Mouse (Mus musculus) stomach, embryonic 14.5 days (tissue): ENCODE results near the gene Trpm3. TPM values are rescaled to one million over a fixed set of nuclear protein-coding genes. Genes with fewer than 3 reads are reported as not detected.

Source experiments
- ATAC-seq: fragments of 200-750 bp; cut with Nextera tagmentation; 2 replicates; pipeline ENCODE4 v1.8.0; 2017; ENCODE audit warnings: low read depth, moderate TSS enrichment; ENCODE audit not compliant: insufficient number of reproducible peaks, insufficient read depth, low FRiP score
- H3K27ac ChIP-seq: fragments of 300-500 bp; sonication (generic); 2 replicates; pipeline ENCODE4 v1.5.1; 2014; ENCODE audit warnings: mild to moderate bottlenecking, low read length, moderate library complexity, mixed read lengths
- H3K27me3 ChIP-seq: fragments of 300-500 bp; sonication (generic); 2 replicates; pipeline ENCODE4 v1.6.1; 2014; ENCODE audit warnings: low read length, control low read depth, mixed read lengths; ENCODE audit not compliant: control insufficient read depth, insufficient read depth
- H3K36me3 ChIP-seq: fragments of 300-500 bp; sonication (generic); 2 replicates; pipeline ENCODE4 v1.6.1; 2014; ENCODE audit warnings: mild to moderate bottlenecking, control low read depth, low read length, moderate library complexity, mixed read lengths; ENCODE audit not compliant: control insufficient read depth, insufficient read depth
- H3K4me1 ChIP-seq: fragments of 300-500 bp; sonication (generic); 2 replicates; pipeline ENCODE4 v1.6.1; 2014; ENCODE audit warnings: low read length, control low read depth, mixed read lengths; ENCODE audit not compliant: control insufficient read depth, insufficient read depth
- H3K4me2 ChIP-seq: fragments of 300-500 bp; sonication (generic); replicated peaks from 2 replicates; pipeline ENCODE4 v1.6.1; 2014; ENCODE audit warnings: low read depth, low read length, control low read depth
- H3K4me3 ChIP-seq: fragments of 300-500 bp; sonication (generic); 2 replicates; pipeline ENCODE4 v1.5.1; 2014; ENCODE audit warnings: low read depth, low read length, control low read depth
- H3K9ac ChIP-seq: fragments of 300-500 bp; sonication (generic); replicated peaks from 2 replicates; pipeline ENCODE4 v1.6.1; 2014; ENCODE audit warnings: low read depth, mild to moderate bottlenecking, control low read depth, low read length, moderate library complexity, mixed read lengths
- H3K9me3 ChIP-seq: fragments of 300-500 bp; sonication (generic); 2 replicates; pipeline ENCODE4 v1.6.1; 2016; ENCODE audit warnings: low read depth, low read length, control low read depth; ENCODE audit not compliant: control insufficient read depth
- WGBS: fragments of 180-500 bp; shearing (Covaris S2); extraction: QIAGEN DNeasy Blood & Tissue Kit; methylation state at CpG from one replicate; pipeline ENCODE4 v1.1.7; 2014; 5-methylcytosine and 5-hydroxymethylcytosine counted together
- polyA plus RNA-seq: library from polyadenylated mRNA; unstranded; fragments of >200 nt; fragmentation: Nextera tagmentation; extraction: Ambion mirVana; gene quantifications from 2 replicates; pipeline ENCODE4 v1.2.1, GENCODE M21; 2014

The Trpm3 gene
- polyA plus RNA-seq, 1 experiment from 2014 or later = 0.97 TPM

DNA sequence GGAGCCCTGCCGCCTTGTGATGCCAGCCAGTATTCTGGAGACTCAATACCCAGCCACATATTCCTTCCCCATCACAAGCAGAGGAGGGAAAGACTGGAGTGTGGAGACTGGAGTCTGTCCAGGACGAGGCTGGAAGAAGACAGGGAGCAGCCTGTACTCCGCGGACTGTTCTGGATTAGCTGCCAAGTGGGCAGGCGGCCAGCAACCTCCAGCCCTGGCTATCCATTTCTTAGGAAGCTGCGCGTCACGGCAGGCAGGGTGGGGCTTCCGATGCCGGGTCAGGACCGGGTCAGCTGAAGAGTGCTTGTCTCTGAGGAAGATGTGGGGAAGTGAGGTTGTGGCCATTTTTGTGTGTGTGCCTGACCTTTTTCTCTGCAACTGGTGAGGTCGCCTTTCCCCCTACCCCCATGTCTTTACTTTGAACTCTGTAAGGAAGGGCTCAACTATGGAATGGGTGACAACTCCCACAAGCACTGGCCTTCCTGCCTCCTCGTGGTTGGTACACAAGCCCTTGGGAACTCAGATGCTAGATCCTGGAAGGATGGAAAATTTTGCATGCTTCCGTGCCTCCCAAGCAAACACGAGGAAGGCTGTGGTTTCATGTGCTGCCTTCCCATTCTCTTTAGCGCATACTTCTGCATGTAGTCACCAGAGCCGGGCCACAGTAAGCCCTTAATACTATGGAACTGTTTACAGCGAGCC, 777.9 kb downstream of the Trpm3 start:
- ATAC-seq = peak; percentile 93
- Histone ChIP-seq H3K4me1 (0 out of 2 replicates have a peak, but pooled peaks cover 10% of the 10 kb centered on the region), H3K4me3 (no peak overlapping the region), H3K36me3 (no peaks in the 10 kb centered on the region), H3K27ac (peak overlapping the region; percentile 75), H3K27me3 (no peaks in the 10 kb centered on the region), H3K4me2 (peak overlapping the region; percentile 8; the same call in 1 of the 2 replicates), H3K9ac (no peak overlapping the region), H3K9me3 (no peaks in the 10 kb centered on the region)
- WGBS = 29% methylated on average over 18 of the region's 18 CpGs

DNA sequence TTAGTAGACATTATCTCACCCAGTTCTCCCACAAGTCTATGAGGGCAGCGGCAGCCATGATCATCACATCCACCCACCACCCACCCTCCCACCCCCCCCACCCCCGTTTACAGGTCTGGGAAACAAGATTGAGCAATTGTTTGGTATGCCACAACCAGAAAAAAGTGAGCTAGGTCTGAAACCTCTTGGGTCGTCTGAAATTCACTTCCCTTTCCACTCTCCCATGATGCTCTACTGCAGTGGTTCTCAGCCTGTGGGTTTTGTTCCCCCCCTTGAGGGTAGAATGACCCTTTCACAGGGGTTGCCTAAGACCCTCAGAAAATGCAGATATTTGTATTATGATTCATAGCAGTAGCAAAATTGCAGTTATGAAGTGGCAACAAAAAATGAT, 778.5 kb downstream of the Trpm3 start:
- ATAC-seq = no peak
- no peak overlapping the region for H3K4me2 ChIP-seq
- no peak overlapping the region for H3K9ac ChIP-seq
- H3K27me3 ChIP-seq = no peaks in the 10 kb centered on the region
- peak overlapping the region; percentile 75 for H3K27ac ChIP-seq
- WGBS = 57% methylated on average over 3 of the region's 3 CpGs
- H3K36me3 ChIP-seq = no peaks in the 10 kb centered on the region
- H3K4me1 ChIP-seq = 0 out of 2 replicates have a peak, but pooled peaks cover 10% of the 10 kb centered on the region
- no peaks in the 10 kb centered on the region for H3K9me3 ChIP-seq
- H3K4me3 ChIP-seq = no peak overlapping the region

DNA sequence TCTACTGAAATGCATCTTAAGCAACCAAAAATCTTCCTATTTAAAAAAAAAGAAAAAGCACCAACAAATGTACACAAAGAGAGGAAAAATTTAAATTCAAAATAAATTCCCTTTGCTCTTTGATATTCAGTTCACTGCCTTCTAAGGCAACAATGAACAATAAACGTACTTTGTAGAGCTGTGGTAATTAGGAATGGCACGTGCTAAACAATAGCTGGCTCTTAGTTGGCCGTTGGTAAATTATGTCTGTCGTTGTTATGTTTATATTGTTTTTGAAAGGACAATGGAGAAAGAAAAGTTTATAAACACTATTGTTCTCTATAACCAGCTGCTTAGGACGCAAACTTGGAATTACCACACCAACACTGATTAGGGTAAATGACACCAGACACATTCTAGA, 782.1 kb downstream of the Trpm3 start:
- H3K9me3 ChIP-seq = no peaks in the 10 kb centered on the region
- WGBS = 81% methylated on average over 5 of the region's 5 CpGs
- H3K36me3 ChIP-seq = no peaks in the 10 kb centered on the region
- H3K4me2 ChIP-seq = no peak overlapping the region
- H3K4me1 ChIP-seq = 0 out of 2 replicates have a peak, but pooled peaks cover 9% of the 10 kb centered on the region
- H3K9ac ChIP-seq = no peak overlapping the region
- no peak for ATAC-seq
- no peak overlapping the region for H3K4me3 ChIP-seq
- H3K27ac ChIP-seq = no peak overlapping the region
- no peaks in the 10 kb centered on the region for H3K27me3 ChIP-seq

DNA sequence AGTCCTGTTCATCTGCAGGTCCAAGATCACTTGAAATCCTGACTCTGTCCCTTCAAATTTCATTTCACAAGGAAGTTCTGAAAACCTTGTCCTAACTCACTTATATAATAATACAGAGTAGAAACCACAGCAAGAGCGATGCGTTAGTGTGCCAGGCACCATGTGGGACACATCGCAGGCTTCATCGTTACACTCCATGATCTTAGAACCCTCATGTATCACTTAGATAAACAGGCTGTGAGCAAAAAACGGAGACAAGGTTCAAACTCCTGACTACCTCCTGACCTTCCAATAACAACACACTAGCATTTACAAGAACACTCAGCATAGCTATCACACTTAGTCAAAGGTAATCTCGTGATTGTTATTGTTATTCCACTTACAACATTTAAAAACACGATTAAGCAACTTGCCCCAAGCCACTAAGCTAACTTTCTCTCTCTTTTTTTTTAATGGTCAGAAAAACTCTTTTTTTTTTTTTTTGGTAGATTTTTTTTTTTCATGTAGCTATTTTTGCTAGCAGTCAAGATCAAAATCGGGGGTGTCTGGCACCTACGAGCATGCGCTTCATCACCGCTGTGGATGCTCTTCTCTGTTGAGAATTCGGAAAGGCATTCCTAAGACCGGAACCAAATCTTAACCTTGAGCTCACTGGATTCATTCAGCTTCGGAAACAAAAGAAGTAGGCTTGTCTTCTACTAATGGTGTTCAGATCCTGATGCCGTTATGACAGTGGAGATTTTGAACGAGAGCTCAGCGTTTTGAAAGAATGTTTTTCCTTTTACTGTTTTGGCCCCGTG, 784.2 kb downstream of the Trpm3 start:
- H3K9ac ChIP-seq = no peak overlapping the region
- no peaks in the 10 kb centered on the region for H3K4me1 ChIP-seq
- H3K4me3 ChIP-seq = no peak overlapping the region
- H3K27me3 ChIP-seq = no peaks in the 10 kb centered on the region
- ATAC-seq = no peak
- H3K4me2 ChIP-seq = no peak overlapping the region
- no peak overlapping the region for H3K27ac ChIP-seq
- no peaks in the 10 kb centered on the region for H3K9me3 ChIP-seq
- 77% methylated on average over 18 of the region's 18 CpGs for WGBS
- H3K36me3 ChIP-seq = no peaks in the 10 kb centered on the region

DNA sequence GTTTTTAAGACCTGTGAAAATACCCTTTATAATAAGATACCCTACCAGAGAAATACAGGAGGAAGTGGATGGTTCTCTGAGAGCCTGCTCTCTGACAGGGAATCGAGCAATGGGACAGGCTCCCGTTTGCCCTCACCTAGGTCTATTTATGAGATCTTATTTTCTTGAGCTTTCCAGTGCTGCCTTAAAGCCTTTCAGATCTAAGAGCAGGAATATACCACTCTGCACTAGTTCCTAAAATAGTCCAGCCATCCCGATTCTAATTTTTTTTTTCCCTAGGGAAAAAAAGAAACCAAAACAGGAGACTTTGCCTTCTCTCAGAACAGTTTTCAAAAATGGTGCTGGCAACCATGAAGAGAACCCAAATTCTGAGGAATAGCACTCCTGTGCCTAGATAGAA, 786.4 kb downstream of the Trpm3 start:
- WGBS = 86% methylated on average over 3 of the region's 3 CpGs

DNA sequence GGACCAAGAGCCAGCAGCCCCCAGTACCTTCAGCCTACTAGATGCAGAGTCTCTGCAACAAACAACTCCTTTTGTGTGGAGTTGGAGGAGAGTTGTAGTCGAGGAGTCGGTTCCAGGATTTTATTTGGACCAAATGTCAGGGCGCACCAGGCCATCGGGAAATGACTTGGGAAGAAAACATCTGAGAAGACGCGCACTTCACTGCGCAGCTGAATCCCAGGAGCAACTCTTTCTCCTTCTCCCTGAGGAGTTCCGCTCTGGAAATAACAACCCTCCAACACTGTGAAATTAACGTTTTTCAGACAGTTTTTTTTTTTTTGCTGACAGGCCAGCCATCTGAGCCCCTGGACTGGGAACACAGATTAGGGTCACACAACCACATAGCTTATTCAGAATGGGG, 787.9 kb downstream of the Trpm3 start:
- no peak overlapping the region for H3K4me2 ChIP-seq

More for the DNA sequence above, 786.4 kb downstream of the Trpm3 start:
- Histone ChIP-seq H3K4me1 (no peaks in the 10 kb centered on the region), H3K4me3 (no peak overlapping the region), H3K36me3 (no peaks in the 10 kb centered on the region), H3K27me3 (no peaks in the 10 kb centered on the region), H3K4me2 (no peak overlapping the region), H3K9me3 (no peaks in the 10 kb centered on the region), H3K9ac (no peak overlapping the region), H3K27ac (no peak overlapping the region)
- ATAC-seq = no peak

DNA sequence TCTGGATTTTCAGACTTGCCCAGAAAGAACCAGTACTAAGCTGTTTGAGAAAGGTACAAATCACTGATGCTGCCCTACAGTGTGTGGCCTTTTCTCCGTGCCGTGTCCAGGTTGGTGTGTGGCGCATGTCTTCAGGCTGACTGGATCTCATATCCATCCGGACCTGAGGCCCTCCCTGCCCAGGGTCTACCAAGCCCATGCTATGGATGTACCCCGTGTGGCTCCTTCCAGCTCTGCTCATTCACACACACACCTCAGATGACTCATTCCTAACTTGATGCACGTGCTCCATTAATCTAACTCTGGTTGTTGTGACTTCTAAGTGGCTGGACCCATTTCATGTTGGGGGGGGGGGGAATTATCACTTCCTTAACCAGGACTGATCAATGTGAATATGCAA, 789.5 kb downstream of the Trpm3 start:
- no peak for ATAC-seq
- WGBS = 79% methylated on average over 6 of the region's 6 CpGs

More for the DNA sequence above, 787.9 kb downstream of the Trpm3 start:
- 83% methylated on average over 9 of the region's 9 CpGs for WGBS
- Histone ChIP-seq H3K9ac (no peak overlapping the region), H3K4me1 (no peaks in the 10 kb centered on the region), H3K27me3 (no peaks in the 10 kb centered on the region), H3K4me3 (no peak overlapping the region), H3K9me3 (no peaks in the 10 kb centered on the region), H3K27ac (no peak overlapping the region), H3K36me3 (no peaks in the 10 kb centered on the region)
- ATAC-seq = no peak

DNA sequence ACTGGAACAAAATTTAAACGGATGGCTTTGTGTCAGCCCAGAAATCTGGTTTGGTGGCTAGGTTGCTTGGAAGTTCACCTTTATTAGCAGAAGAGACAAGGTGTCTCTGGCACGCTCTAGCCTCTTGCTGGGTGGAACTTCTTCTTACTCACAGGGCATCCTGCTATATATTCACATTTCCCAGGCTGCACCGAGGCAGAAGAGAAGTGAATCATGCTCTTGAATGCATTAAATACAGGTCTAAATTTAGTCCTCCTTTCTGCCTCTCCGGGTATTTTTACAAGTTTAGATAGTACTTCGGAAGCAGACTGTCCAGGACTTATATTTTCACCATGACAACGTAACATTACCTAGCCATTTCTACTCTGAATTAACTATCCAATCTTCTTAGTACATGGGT, 790.9 kb downstream of the Trpm3 start:
- no peaks in the 10 kb centered on the region for H3K4me1 ChIP-seq
- no peak for ATAC-seq
- WGBS = 87% methylated on average over 6 of the region's 6 CpGs
- no peak overlapping the region for H3K4me2 ChIP-seq
- H3K27me3 ChIP-seq = no peaks in the 10 kb centered on the region
- H3K27ac ChIP-seq = no peak overlapping the region
- no peaks in the 10 kb centered on the region for H3K36me3 ChIP-seq
- H3K4me3 ChIP-seq = no peak overlapping the region
- no peaks in the 10 kb centered on the region for H3K9me3 ChIP-seq
- no peak overlapping the region for H3K9ac ChIP-seq

More for the DNA sequence above, 789.5 kb downstream of the Trpm3 start:
- H3K9me3 ChIP-seq = no peaks in the 10 kb centered on the region
- H3K27ac ChIP-seq = no peak overlapping the region
- no peaks in the 10 kb centered on the region for H3K4me1 ChIP-seq
- no peak overlapping the region for H3K4me3 ChIP-seq
- no peaks in the 10 kb centered on the region for H3K27me3 ChIP-seq
- no peak overlapping the region for H3K4me2 ChIP-seq
- no peaks in the 10 kb centered on the region for H3K36me3 ChIP-seq
- H3K9ac ChIP-seq = no peak overlapping the region
